Mouse (Mus musculus) cerebellum, adult 9-10 months (tissue): ENCODE measurements around the gene Zfp472.
"Not testable (repeated sequence)": the region's sequence is repeated elsewhere in the genome, so short reads cannot be mapped to it uniquely, and the experiment has no call there.

Experiments used
- DNase-seq: peaks from one replicate; pipeline ENCODE4 v3.0.0; 2022

Gene Zfp472

GRCm38 (mm10) chr17:33020434-33020833 is 54.8 kb downstream of the Zfp472 start:
- not testable (repeated sequence) for DNase-seq
